Mouse (Mus musculus): Measurements from ENCODE around the gene Colgalt1. TPM values are rescaled to one million over a fixed set of nuclear protein-coding genes. Genes with fewer than 3 reads are reported as not detected.

The Colgalt1 gene
- total RNA-seq, 2 experiments from 2014 or later, result 46.9 to 49.8 TPM

DNA sequence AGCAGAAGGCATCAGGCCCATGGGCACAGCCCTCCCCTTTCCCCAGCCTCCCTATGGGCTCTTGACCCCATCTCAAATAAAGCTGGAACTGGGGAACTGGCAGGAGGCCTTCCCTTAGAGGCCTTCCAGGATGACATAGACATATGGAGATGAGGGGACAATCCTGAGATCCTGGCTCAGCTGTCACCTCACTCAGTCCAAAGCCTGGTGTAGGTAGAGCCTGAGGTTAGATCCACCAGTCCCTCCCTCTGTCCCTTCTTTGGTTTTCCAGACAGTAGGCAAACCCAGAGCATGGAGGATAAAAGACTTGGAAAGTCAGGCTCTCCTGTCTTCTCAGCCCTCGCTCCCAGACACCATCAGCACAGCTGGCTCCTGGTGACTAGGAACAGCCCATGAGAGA is 56.1 kb downstream of the Colgalt1 start:
- DNase-seq (ENCODE audit: low spot score in 2 of 2), result no peak

DNA sequence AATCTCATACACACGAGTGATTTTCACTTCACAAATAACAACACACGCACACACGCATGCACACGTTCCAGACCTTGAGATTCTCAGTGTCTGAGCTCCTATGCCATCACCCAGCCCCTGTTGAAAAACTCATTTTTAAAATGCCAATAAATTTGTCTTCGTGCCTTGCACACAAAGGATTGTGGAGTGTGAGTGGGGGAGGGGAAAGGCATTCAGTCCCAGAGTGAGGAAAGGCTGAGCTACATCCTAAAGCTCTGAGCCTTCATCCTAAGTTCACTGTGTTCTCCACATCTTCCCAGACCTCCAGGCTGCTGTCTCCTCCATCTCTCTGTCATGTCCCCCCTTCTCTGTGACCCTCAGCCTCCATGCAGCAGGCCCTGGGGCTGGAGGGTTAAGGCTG is 56.5 kb downstream of the Colgalt1 start:
- no peak for DNase-seq (ENCODE audit: low spot score in 2 of 2)

DNA sequence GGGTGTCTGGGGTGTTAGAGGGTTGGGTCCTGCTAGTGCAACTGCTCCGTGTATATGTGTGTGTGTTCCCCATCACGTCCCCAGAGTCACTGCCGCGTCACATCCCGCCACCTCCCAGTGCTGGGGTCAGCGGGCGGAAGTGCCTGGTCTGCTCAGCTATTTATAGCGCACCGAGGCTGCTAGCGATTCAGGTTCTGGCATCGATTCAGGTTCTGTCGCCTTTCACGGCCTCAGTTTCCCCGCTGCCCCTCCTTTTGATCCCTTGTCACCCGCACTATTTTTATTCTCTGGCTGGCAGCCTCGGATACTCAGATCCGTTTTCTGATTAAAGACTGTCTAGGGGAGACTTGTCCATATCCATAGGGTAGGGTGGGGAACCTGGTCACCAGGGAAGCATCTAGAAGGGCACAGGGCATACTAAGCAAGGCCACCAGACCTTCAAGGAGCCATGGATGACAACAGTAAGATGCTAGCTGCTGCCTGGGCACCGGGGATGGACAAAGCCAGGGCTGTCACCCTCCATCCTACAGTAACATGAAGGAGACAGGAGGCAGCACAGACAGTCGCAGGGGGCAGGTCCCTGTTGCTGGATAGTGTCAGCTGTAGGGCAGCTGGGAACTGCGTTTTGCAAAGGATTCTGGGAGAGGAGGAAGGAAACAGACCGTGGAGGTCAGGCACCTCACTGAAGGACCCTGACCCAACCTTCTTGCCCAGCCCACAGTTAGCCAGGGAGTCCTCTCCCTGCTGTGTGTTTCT is 57.6 kb downstream of the Colgalt1 start:
- DNase-seq (ENCODE audit: low spot score in 2 of 2), result peak; percentile 27 to 56

DNA sequence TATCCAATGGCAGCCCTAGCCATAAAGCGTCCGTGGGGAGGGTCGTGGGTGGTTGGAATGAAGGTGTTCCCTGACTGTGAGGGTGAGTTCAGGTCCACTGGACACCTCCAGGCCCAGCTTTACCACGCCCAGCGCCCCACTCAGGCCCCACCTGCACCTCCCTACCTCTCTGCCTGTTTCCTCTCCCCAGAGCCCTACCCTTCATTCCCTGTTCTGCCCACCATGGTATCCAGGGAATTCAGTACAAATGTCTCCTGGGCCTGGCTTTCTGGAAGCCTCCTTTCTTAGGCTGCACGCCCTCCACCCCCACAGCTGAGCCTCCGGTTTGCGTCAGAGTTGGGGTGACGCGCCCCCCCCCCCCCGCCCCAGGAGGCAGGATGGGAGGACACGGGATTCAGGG is 59.4 kb downstream of the Colgalt1 start:
- peak in 1 of 2 experiments; percentile 45 for DNase-seq (ENCODE audit: low spot score in 2 of 2)

DNA sequence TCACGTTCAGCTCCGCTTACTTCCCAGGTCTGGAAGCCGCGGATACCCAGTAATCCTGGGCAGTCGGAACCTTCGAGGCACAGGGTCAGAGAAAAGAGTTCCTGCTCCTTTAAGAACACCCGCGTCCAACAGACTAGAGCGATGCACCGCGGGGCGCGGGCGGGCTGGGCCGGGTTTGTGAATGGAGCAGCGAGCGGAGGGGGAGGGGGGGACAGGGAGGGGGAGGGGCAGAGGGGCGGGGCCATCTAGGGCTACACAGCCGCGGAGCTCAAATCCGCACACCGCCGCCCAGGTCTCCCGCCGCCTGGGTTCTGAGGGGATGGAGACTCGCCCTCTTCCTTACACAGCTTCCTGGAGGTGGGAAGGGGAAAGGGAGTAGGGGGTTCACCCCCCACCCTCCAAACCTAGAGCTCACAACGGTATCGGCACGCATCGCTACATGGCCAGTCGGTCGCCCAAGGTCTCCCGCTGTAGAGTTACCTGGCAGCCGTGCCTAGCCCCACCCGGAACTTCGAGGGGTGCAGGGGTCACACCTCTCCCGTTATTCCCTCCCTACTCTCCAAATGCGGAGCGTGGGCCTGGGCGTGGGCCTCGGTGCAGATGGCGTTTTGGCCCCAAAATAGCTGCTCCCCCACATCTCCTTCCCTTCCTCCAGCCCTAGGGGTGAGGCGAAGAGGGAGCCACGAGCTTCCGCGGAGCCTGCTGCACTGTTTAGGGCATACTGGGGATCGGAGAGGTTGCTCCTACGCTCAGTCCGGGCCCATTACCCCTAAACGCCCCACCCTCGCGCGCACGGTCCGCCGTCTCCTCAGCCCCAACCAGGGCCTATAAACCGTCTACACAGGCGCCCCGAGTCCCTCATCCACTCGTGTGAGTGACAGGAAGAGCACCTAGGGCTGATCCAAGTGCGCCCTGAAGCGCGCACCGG is 60.1 kb downstream of the Colgalt1 start:
- DNase-seq (ENCODE audit: low spot score in 2 of 2), result peak; percentile 70 to 81

DNA sequence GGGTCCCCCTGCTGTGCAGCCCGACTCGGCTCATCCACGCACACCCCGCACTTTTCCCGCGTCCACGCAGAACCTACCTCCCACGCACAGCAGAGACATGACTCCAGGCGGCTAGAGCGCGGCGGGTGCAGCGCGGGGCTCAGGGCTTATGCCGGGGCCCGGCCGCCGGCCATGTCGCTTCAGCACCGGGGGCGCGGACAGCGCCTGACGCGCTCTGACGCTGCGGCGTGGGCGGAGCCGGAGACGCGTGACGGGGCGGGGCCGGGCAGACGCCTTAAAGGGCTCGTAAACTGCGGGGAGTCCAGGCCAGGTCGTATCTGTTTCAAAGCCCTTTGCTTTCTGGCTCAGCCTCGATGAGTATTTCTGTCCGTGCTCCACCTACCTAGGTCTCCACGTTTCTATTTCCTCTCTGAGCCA is 60.8 kb downstream of the Colgalt1 start, which contains the start of gene Unc13a:
Unc13a (minus strand) TSS at position 209 of the 417 bp plus-strand sequence.
- DNase-seq (ENCODE audit: low spot score in 2 of 2), result peak; percentile 93 to 94

DNA sequence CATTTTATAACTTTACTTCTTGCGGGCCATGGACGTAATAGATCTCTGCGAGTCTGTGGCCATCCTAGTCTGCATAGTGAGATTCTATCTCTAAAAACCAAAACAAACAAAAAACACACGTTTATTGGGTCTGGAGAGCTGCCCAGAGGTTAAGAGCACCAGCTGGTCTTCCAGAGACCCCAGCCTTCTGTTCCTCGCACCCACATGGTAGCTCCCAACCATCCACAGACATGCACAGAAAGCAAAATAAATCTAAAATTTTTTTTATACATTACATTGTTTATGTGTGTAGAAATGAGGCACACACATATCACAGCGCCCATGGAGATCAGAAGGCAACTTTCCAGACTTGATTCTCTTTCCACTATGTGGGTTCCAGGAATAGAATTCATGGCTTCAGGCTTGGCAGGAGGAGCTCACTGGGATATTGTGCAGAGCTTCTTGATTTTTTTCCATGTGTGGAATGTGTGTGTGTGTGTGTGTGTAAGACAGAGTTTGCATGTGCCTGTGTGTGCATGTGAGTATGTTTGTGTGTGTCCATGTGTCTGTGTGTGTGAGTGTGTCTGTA is 61.5 kb downstream of the Colgalt1 start:
- DNase-seq (ENCODE audit: low spot score in 2 of 2), result no peak

DNA sequence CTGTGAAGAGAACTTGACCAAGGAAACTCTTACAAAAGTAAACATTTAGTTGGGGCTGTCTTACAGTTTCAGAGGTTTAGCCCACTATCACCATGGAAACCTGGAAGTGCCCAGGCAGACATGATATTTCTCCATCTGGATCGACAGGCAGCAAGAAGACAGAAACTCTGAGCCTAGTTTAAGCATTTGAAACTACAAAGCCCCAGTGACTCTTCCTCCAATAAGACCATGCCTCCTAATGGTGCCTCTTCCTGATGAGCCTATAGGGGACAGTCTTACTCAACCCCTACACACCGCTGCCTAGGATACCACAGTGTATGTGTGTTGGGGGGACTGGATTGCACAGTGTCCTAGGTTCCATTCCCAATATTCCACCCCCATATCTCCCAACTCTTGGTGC is 63.3 kb downstream of the Colgalt1 start:
- DNase-seq (ENCODE audit: low spot score in 2 of 2), result no peak

Small RNA genes lying within 50 kb of the gene (microRNA-seq; reads per million reads assigned to microRNA genes)
- gene Mir6769b, result 34.5 to 43.3 reads per million in 2 experiments

Other genes with a start within 250 kb of the Colgalt1 start
- gene Use1, start 244.2 kb upstream of the Colgalt1 start, total RNA-seq (2021), result 100 to 1,000 TPM; 116 to 126 TPM
- gene Ocel1, start 239.7 kb upstream of the Colgalt1 start, total RNA-seq (2021), result 10 to 100 TPM; 15.0 to 16.0 TPM
- 10 to 100 TPM; 42.6 to 46.2 TPM for gene Nr2f6, start 229.0 kb upstream of the Colgalt1 start, total RNA-seq (2021)
- gene Ushbp1, start 215.2 kb upstream of the Colgalt1 start, total RNA-seq (2021), result 1 to 10 TPM; 3.3 to 4.2 TPM
- 100 to 1,000 TPM; 104 to 107 TPM for gene Babam1, start 214.1 kb upstream of the Colgalt1 start, total RNA-seq (2021)
- gene Ankle1, start 205.0 kb upstream of the Colgalt1 start, total RNA-seq (2021), result under 1 TPM; 0.21 to 0.26 TPM
- 100 to 1,000 TPM; 318 to 342 TPM for gene Abhd8, start 147.3 kb upstream of the Colgalt1 start, total RNA-seq (2021)
- gene Mrpl34, start 146.0 kb upstream of the Colgalt1 start, total RNA-seq (2021), result 10 to 100 TPM; 58.6 to 61.4 TPM
- gene Dda1, start 141.8 kb upstream of the Colgalt1 start, total RNA-seq (2021), result 10 to 100 TPM; 76.7 to 86.1 TPM
- 10 to 100 TPM; 56.2 to 58.6 TPM for gene Ano8, start 125.0 kb upstream of the Colgalt1 start, total RNA-seq (2021)
- 10 to 100 TPM; 29.3 to 36.7 TPM for gene Gtpbp3, start 122.9 kb upstream of the Colgalt1 start, total RNA-seq (2021)
- 1 to 10 TPM; 9.4 to 9.5 TPM for gene Plvap, start 99.2 kb upstream of the Colgalt1 start, total RNA-seq (2021)
- gene Ccdc194, start 85.3 kb upstream of the Colgalt1 start, total RNA-seq (2021), result not detected
- 1 to 10 TPM; 4.7 to 6.9 TPM for gene Bst2, start 73.5 kb upstream of the Colgalt1 start, total RNA-seq (2021)
- 10 to 100 TPM; 35.5 to 36.6 TPM for gene Mvb12a, start 68.1 kb upstream of the Colgalt1 start, total RNA-seq (2021)
- gene Tmem221, start 52.1 kb upstream of the Colgalt1 start, total RNA-seq (2021), result under 1 TPM; 0.21 to 0.23 TPM
- under 1 TPM in 1 of 2 experiments, not detected in 1; 0.26 TPM for gene Nxnl1, start 44.4 kb upstream of the Colgalt1 start, total RNA-seq (2021)
- gene Slc27a1, start 42.1 kb upstream of the Colgalt1 start, total RNA-seq (2021), result 100 to 1,000 TPM in 1 of 2 experiments, 10 to 100 TPM in 1; 86.2 to 100 TPM
- gene Pgls, start 18.8 kb upstream of the Colgalt1 start, total RNA-seq (2021), result 10 to 100 TPM; 31.1 to 31.3 TPM
- 1 to 10 TPM; 1.9 to 4.8 TPM for gene Fam129c, start 13.3 kb upstream of the Colgalt1 start, total RNA-seq (2021)
- 100 to 1,000 TPM; 267 to 296 TPM for gene Unc13a, start 60.8 kb downstream of the Colgalt1 start, total RNA-seq (2021)
- 1 to 10 TPM; 4.8 to 5.0 TPM for gene Jak3, start 65.3 kb downstream of the Colgalt1 start, total RNA-seq (2021)
- gene Insl3, start 78.2 kb downstream of the Colgalt1 start, total RNA-seq (2021), result under 1 TPM in 1 of 2 experiments, not detected in 1; 0.63 TPM
- 1 to 10 TPM in 1 of 2 experiments, under 1 TPM in 1; 0.82 to 1.1 TPM for gene B3gnt3, start 90.8 kb downstream of the Colgalt1 start, total RNA-seq (2021)
- 100 to 1,000 TPM; 155 to 167 TPM for gene Fcho1, start 114.7 kb downstream of the Colgalt1 start, total RNA-seq (2021)

All from left cerebral cortex, adult 18-20 months (tissue).